Mouse (Mus musculus) limb, embryonic 14.5 days (tissue): ENCODE measurements around the gene Tmc7. TPM values are rescaled to one million over a fixed set of nuclear protein-coding genes. Genes with fewer than 3 reads are reported as not detected.

Source experiments
- ATAC-seq: fragments of 200-750 bp; cut with Nextera tagmentation; 2 replicates; pipeline ENCODE4 v1.8.0; 2017; ENCODE audit warnings: low read depth, moderate number of reproducible peaks, moderate TSS enrichment; ENCODE audit not compliant: low FRiP score
- DNase-seq: peaks from one replicate; pipeline ENCODE4 v3.0.0-alpha.2; 2015; ENCODE audit warnings: low spot score
- H3K27ac ChIP-seq: fragments of 300-500 bp; sonication (generic); replicated peaks from 2 replicates; pipeline ENCODE4 v1.5.1; 2014; ENCODE audit warnings: low read depth, mild to moderate bottlenecking, low read length, moderate library complexity, mixed read lengths
- H3K27me3 ChIP-seq: fragments of 300-500 bp; sonication (generic); 2 replicates; pipeline ENCODE4 v1.6.1; 2014; ENCODE audit warnings: low read length, mixed read lengths; ENCODE audit not compliant: control insufficient read depth, insufficient read depth
- H3K36me3 ChIP-seq: fragments of 300-500 bp; sonication (generic); 2 replicates; pipeline ENCODE4 v1.6.1; 2014; ENCODE audit warnings: mild to moderate bottlenecking, low read length, moderate library complexity, mixed read lengths; ENCODE audit not compliant: control insufficient read depth, insufficient read depth
- H3K4me1 ChIP-seq: fragments of 300-500 bp; sonication (generic); 2 replicates; pipeline ENCODE4 v1.6.1; 2014; ENCODE audit warnings: antibody characterized with exemption, low read length, mixed read lengths; ENCODE audit not compliant: control insufficient read depth, insufficient read depth
- H3K4me2 ChIP-seq: fragments of 300-500 bp; sonication (generic); replicated peaks from 2 replicates; pipeline ENCODE4 v1.6.1; 2014; ENCODE audit warnings: low read depth, mild to moderate bottlenecking, low read length, moderate library complexity; ENCODE audit not compliant: severe bottlenecking
- H3K4me3 ChIP-seq: fragments of 300-500 bp; sonication (generic); replicated peaks from 2 replicates; pipeline ENCODE4 v1.5.1; 2014; ENCODE audit warnings: low read length
- H3K9ac ChIP-seq: fragments of 300-500 bp; sonication (generic); 2 replicates; pipeline ENCODE4 v1.6.1; 2014; ENCODE audit warnings: mild to moderate bottlenecking, low read depth, low read length, moderate library complexity; ENCODE audit not compliant: severe bottlenecking
- H3K9me3 ChIP-seq: fragments of 300-500 bp; sonication (generic); 2 replicates; pipeline ENCODE4 v1.6.1; 2016; ENCODE audit warnings: low read length; ENCODE audit not compliant: control insufficient read depth
- POLR2A ChIP-seq: fragments of 200-500 bp; IDR thresholded peaks from 2 replicates; pipeline ENCODE4 v1.8.0; 2012; ENCODE audit warnings: inconsistent platforms, mild to moderate bottlenecking, moderate library complexity, borderline replicate concordance; ENCODE audit not compliant: insufficient read depth, insufficient read length; ENCODE audit errors: extremely low read depth
- WGBS: fragments of 180-500 bp; shearing (Covaris S2); extraction: QIAGEN DNeasy Blood & Tissue Kit; methylation state at CpG from one replicate; pipeline ENCODE4 v1.1.7; 2014; 5-methylcytosine and 5-hydroxymethylcytosine counted together
- polyA plus RNA-seq, 2 experiments: library from polyadenylated mRNA; depleted of rRNA in 1 of 2; stranded (reverse) in 1 of 2; unstranded in 1 of 2; fragments of >200 nt; fragmentation: Nextera tagmentation in 1 of 2; extraction: Ambion mirVana in 1 of 2; gene quantifications; 2 replicates each; pipeline versions ENCODE4 v1.2.1 to v1.2.3; 2012 to 2014

The Tmc7 gene
- polyA plus RNA-seq, 2 experiments = 4.0 to 4.4 TPM

DNA sequence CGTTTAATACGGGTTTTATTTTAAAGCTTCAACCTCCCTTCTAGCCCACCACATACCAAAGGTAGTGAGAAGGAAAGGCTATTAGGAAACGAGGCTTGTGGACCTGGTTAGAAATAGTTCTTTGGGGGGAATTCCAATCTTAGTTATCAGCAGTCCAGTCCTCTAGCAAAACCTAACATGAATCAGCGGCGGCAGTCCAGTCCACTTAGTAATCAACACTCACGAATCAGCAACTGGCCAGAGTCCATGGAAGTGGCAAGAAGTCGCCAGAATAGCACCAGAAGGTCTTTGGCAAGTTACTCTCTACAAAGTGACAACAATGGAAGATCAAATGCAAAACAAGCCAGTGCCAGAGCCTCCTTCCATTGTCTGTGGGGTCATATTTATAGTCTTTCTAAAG, 76.0 kb downstream of the Tmc7 start:
- H3K36me3 ChIP-seq = no peaks in the 10 kb centered on the region
- H3K9ac ChIP-seq = no peak overlapping the region
- no peak for TF ChIP-seq POLR2A
- no peak overlapping the region for H3K27ac ChIP-seq
- 74% methylated on average over 7 of the region's 7 CpGs for WGBS
- H3K4me2 ChIP-seq = no peak overlapping the region
- H3K27me3 ChIP-seq = no peaks in the 10 kb centered on the region
- no peak for ATAC-seq
- H3K4me3 ChIP-seq = no peak overlapping the region
- no peak for DNase-seq
- H3K4me1 ChIP-seq = no peaks in the 10 kb centered on the region
- H3K9me3 ChIP-seq = no peaks in the 10 kb centered on the region

DNA sequence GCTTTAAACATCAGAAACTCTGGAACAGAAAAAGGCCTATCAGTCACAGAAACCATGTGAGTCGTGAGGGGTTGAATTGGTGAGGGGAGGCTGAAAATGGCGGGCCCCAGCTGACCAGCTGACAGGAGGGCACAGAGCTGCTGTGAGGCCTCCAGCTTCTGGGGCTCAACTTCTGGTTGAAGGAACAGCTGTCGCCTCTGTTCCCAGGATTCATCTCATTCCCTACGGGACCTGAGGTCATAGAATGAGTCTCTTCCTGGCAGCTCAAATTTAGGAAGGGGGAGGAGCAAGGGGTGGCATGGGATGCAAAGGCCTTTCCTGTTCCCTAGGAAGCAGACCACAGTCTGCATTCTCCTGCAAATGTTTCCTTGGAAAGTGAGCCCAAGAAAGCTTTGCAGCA, 80.7 kb downstream of the Tmc7 start:
- DNase-seq (peak; percentile 37), ATAC-seq (peak; percentile 75; the same call in 1 of the 2 replicates)
- Histone ChIP-seq H3K9me3 (no peaks in the 10 kb centered on the region), H3K27me3 (no peaks in the 10 kb centered on the region), H3K4me3 (no peak overlapping the region), H3K4me2 (no peak overlapping the region), H3K9ac (no peak overlapping the region), H3K36me3 (no peaks in the 10 kb centered on the region), H3K4me1 (no peaks in the 10 kb centered on the region), H3K27ac (no peak overlapping the region)
- 75% methylated on average over 4 of the region's 4 CpGs for WGBS
- no peak for TF ChIP-seq POLR2A

DNA sequence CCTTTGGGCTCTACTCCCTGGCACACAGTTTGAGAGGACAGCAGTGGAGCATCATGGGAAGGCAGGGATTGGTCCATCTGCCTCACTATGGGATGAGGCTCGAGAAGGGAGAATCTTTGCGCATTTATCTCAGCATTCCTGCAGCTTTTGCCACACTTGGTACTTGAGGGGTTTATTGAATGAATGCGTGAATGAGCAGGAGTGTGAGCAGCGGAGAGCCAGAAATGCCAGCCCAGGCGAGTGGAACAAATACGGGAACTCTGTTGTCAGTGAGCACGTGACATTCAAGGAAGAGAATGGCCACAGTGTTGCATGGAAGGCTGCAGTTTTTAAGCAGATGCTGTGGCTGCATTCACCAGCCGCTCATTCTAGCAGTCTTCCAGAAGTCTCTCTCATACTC, 82.2 kb downstream of the Tmc7 start:
- H3K9ac ChIP-seq = no peak overlapping the region
- 82% methylated on average over 8 of the region's 8 CpGs for WGBS
- no peaks in the 10 kb centered on the region for H3K4me1 ChIP-seq
- no peak overlapping the region for H3K4me2 ChIP-seq
- no peak for DNase-seq
- no peaks in the 10 kb centered on the region for H3K36me3 ChIP-seq
- H3K27ac ChIP-seq = no peak overlapping the region
- H3K4me3 ChIP-seq = no peak overlapping the region
- TF ChIP-seq POLR2A = no peak
- H3K27me3 ChIP-seq = no peaks in the 10 kb centered on the region
- H3K9me3 ChIP-seq = no peaks in the 10 kb centered on the region
- ATAC-seq = no peak

DNA sequence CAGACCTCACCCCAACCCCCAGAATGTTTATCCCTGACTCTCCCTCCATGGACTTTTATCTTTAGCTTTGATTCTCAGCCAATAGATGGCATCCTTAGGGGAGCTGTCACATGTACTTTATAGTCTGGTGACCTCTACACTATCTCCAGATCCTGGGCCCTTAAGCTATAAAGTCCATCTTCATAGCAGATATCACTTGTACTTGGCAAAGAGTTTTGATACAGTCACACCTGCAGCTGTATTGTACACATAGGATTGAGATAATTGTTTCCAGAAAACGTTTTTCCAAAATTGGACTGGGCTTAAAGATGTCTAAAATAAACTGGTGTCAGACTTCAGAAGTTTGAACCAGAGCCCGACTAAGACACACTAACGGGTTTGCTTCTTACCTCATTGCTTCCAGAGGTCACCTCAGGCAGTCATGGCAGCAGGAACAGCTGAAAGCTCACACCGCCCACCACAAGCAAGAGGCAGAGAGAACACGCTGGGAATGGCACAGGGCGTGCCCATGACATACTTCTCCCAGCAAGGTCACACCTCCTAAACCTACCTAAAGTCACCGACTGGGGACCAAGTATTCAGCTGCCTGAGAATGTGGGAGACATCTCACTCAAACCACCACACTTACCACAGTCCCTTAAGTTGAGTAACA, 84.6 kb downstream of the Tmc7 start:
- DNase-seq (no peak), ATAC-seq (no peak)
- WGBS = 54% methylated on average over 7 of the region's 7 CpGs
- no peaks in the 10 kb centered on the region for H3K27me3 ChIP-seq
- H3K9me3 ChIP-seq = no peaks in the 10 kb centered on the region
- no peak overlapping the region for H3K4me3 ChIP-seq
- H3K36me3 ChIP-seq = no peaks in the 10 kb centered on the region
- H3K4me2 ChIP-seq = no peak overlapping the region
- H3K4me1 ChIP-seq = no peaks in the 10 kb centered on the region
- H3K9ac ChIP-seq = no peak overlapping the region
- no peak for TF ChIP-seq POLR2A
- no peak overlapping the region for H3K27ac ChIP-seq

DNA sequence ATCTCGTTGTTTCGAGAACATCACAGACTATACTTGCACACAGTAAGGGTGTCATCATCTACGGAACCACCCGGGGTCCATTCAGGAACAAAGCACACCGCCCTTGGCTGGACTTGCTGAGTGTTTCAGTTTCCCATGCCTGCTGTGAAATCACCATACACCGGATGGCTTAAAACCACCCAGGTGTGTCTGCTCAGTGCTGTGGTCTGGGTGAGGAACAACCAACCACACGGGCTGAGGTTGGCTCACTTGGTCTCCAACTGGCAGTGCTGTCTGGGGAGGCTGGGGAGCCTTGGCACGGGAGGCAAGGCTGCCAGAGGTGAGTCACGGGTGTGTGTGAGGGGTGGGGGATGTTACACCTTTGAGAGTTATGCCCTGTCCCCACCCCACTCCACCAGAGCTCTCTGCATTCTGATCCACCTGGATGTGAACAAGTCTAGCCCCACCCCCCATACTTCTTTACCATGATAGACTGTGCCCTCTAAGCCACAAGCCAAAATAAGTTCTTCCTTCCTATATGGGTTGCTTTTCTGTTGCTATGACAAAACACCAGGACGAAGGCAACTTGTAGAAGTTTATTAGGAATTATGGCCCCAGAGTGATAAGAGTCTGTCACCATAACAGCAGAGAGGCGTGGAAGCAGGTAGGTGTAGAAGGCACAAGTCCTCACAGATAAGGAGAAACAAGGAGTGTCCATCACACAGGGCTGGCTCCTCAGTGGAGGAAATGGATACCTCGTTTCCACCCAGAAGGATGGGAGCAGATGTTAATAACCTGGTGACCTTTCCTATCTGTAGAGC, 85.4 kb downstream of the Tmc7 start:
- Histone ChIP-seq H3K4me3 (no peak overlapping the region), H3K9ac (no peak overlapping the region), H3K36me3 (no peaks in the 10 kb centered on the region), H3K4me1 (no peaks in the 10 kb centered on the region), H3K27me3 (no peaks in the 10 kb centered on the region), H3K4me2 (no peak overlapping the region), H3K27ac (no peak overlapping the region), H3K9me3 (no peaks in the 10 kb centered on the region)
- no peak for TF ChIP-seq POLR2A
- DNase-seq (no peak), ATAC-seq (no peak)
- 75% methylated on average over 12 of the region's 12 CpGs for WGBS
